Comparison of ENCODE assay signal across 8 mouse cellular contexts in genomic region chr10:24753536-24754250, GRCm38 (mm10). TPM values are rescaled to one million over a fixed set of nuclear protein-coding genes. Genes with fewer than 3 reads are reported as not detected.
A peak's percentile ranks its signal among the peaks of the same experiment; 100 is the strongest.
DNase-seq lines count a peak whose midpoint lies in the region; ATAC-seq and TF ChIP-seq lines count a peak whose summit lies in the region.

No protein-coding gene starts in this region.

- peak overlapping the region; percentile 8; the same call in 1 of the 2 replicates for H3K9ac ChIP-seq in heart, embryonic 14.5 days (ENCODE audit: low read length)
- no peak overlapping the region for H3K9ac ChIP-seq in hindbrain, embryonic 15.5 days
- no peak overlapping the region for H3K9ac ChIP-seq in lung, postnatal 0 days (replicated peaks; ENCODE audit: low read depth)

- peaks cover 5 to 6% of the 10 kb centered on the region in 2 experiments for H3K4me1 ChIP-seq in heart, embryonic 14.5 days (ENCODE audit: control insufficient read depth in 2 of 2, insufficient read depth in 2 of 2, low read length in 2 of 2)
- H3K4me1 ChIP-seq in G1E (ENCODE audit: insufficient read depth, low read depth, low read length) = peaks cover 55% of the 10 kb centered on the region
- H3K4me1 ChIP-seq in hindbrain, embryonic 15.5 days (replicated peaks) = no peaks in the 10 kb centered on the region
- no peaks in the 10 kb centered on the region for H3K4me1 ChIP-seq in lung, postnatal 0 days (ENCODE audit: insufficient read depth, low read depth, low read length)

- DNase-seq in heart, adult 8-10 months (ENCODE audit: low spot score) = no peak
- no peak for DNase-seq in G1E (ENCODE audit: low spot score)
- DNase-seq in lung, postnatal 0 days (ENCODE audit: low spot score) = peak; percentile 65
- no peak for DNase-seq in retina, postnatal 1 day
- DNase-seq in layer of hippocampus, postnatal 25 days (ENCODE audit: extremely low spot score in 1 of 2, low spot score in 1 of 2) = no peak
- no peak for DNase-seq in retina, embryonic 14.5 days (ENCODE audit: low spot score)

- peak overlapping the region; percentile 39 to 41 for H3K4me3 ChIP-seq in heart, embryonic 14.5 days (ENCODE audit: control insufficient read depth in 1 of 2, insufficient read depth in 1 of 2, low read depth in 1 of 2, low read length in 2 of 2)
- H3K4me3 ChIP-seq in G1E (ENCODE audit: low read depth, low read length) = peak overlapping the region; percentile 42; the same call in 1 of the 2 replicates
- H3K4me3 ChIP-seq in hindbrain, embryonic 15.5 days = no peak overlapping the region
- H3K4me3 ChIP-seq in lung, postnatal 0 days (ENCODE audit: low read depth, low read length) = peak overlapping the region; percentile 40

- 60% methylated on average over 16 of the region's 16 CpGs for WGBS in heart, embryonic 14.5 days
- WGBS in hindbrain, embryonic 15.5 days = 78% methylated on average over 16 of the region's 16 CpGs
- WGBS in lung, postnatal 0 days = 39% methylated on average over 16 of the region's 16 CpGs

- no peaks in the 10 kb centered on the region for H3K27me3 ChIP-seq in heart, embryonic 14.5 days (ENCODE audit: control insufficient read depth, insufficient read depth, low read length)
- no peaks in the 10 kb centered on the region for H3K27me3 ChIP-seq in G1E (ENCODE audit: insufficient read depth, low read length)
- no peaks in the 10 kb centered on the region for H3K27me3 ChIP-seq in hindbrain, embryonic 15.5 days
- H3K27me3 ChIP-seq in lung, postnatal 0 days (replicated peaks; ENCODE audit: insufficient read depth, low read length) = no peaks in the 10 kb centered on the region

- H3K9me3 ChIP-seq in heart, embryonic 14.5 days (ENCODE audit: control insufficient read depth, low read length) = no peaks in the 10 kb centered on the region
- H3K9me3 ChIP-seq in G1E (replicated peaks) = no peaks in the 10 kb centered on the region; the same call in 1 of the 2 replicates
- no peaks in the 10 kb centered on the region for H3K9me3 ChIP-seq in hindbrain, embryonic 15.5 days
- no peaks in the 10 kb centered on the region for H3K9me3 ChIP-seq in lung, postnatal 0 days (ENCODE audit: low read length)

- no peak for TF ChIP-seq CTCF in G1E (IDR thresholded peaks at IDR 0.05; ENCODE audit: low read depth, low read length)
- TF ChIP-seq CTCF in lung, postnatal 0 days (IDR thresholded peaks at IDR 0.05) = no peak

- H3K4me2 ChIP-seq in heart, embryonic 14.5 days (ENCODE audit: low read length) = peak overlapping the region; percentile 61
- peak overlapping the region; percentile 44 for H3K4me2 ChIP-seq in hindbrain, embryonic 15.5 days
- H3K4me2 ChIP-seq in lung, postnatal 0 days (replicated peaks; ENCODE audit: low read depth, low read length) = peak overlapping the region; percentile 40

- H3K27ac ChIP-seq in heart, embryonic 14.5 days (replicated peaks in 1 of 2; ENCODE audit: control insufficient read depth in 1 of 2, insufficient read depth in 1 of 2, low read depth in 2 of 2, low read length in 2 of 2) = no peak overlapping the region
- no peak overlapping the region for H3K27ac ChIP-seq in hindbrain, embryonic 15.5 days (replicated peaks)
- peak overlapping the region; percentile 54; the same call in 1 of the 2 replicates for H3K27ac ChIP-seq in lung, postnatal 0 days (ENCODE audit: low read length)

- TF ChIP-seq EP300 in lung, postnatal 0 days (IDR thresholded peaks at IDR 0.05) = no peak

- no peaks in the 10 kb centered on the region for H3K36me3 ChIP-seq in heart, embryonic 14.5 days (ENCODE audit: control insufficient read depth, insufficient read depth, low read length)
- no peaks in the 10 kb centered on the region for H3K36me3 ChIP-seq in G1E (replicated peaks)
- no peaks in the 10 kb centered on the region for H3K36me3 ChIP-seq in hindbrain, embryonic 15.5 days
- no peaks in the 10 kb centered on the region for H3K36me3 ChIP-seq in lung, postnatal 0 days (ENCODE audit: insufficient read depth, low read length)

- no peak for ATAC-seq in heart, embryonic 14.5 days (ENCODE audit: insufficient number of reproducible peaks, insufficient read depth, low FRiP score, low read depth)
- ATAC-seq in G1E (ENCODE audit: extremely low read depth, insufficient number of reproducible peaks, low FRiP score, poor library complexity, severe bottlenecking) = no peak
- ATAC-seq in hindbrain, embryonic 15.5 days (ENCODE audit: low FRiP score, low read depth) = no peak
- ATAC-seq in lung, postnatal 0 days = peak; percentile 73

RNA-seq across cellular contexts. Expression of gene Enpp1, which starts 41.7 kb away (rescaled TPM):
- 5.0 and 7.2 TPM in 2 replicates for polyA plus RNA-seq in heart, embryonic 14.5 days (2014; fragmentation: Nextera tagmentation; extraction: Ambion mirVana)
- total RNA-seq in heart, adult 8-10 months (2022) = 1 to 10 TPM; 5.2 to 6.5 (median 5.5) TPM
- total RNA-seq in G1E (2014; fragmentation: Nextera tagmentation) (0.23 and 0.53 TPM in 2 replicates), G1E (2017) (0.06 and 0.16 TPM in 2 replicates)
- 0.01 TPM in 1 of 2 replicates, not detected in the other for polyA plus RNA-seq in G1E (2012)
- polyA plus RNA-seq in hindbrain, embryonic 15.5 days (2015; fragmentation: Nextera tagmentation; extraction: Ambion mirVana) = 3.7 and 4.1 TPM in 2 replicates
- 2.4 and 2.9 TPM in 2 replicates for polyA plus RNA-seq in lung, postnatal 0 days (2015; fragmentation: Nextera tagmentation; extraction: Ambion mirVana)
- total RNA-seq in layer of hippocampus, postnatal 25 days (2021) = 1 to 10 TPM; 3.3 TPM
